Mouse (Mus musculus): Measurements from ENCODE around the gene Tas2r120.
"Not testable (repeated sequence)": the region's sequence is repeated elsewhere in the genome, so short reads cannot be mapped to it uniquely, and the experiment has no call there.

Tas2r120 gene

DNA sequence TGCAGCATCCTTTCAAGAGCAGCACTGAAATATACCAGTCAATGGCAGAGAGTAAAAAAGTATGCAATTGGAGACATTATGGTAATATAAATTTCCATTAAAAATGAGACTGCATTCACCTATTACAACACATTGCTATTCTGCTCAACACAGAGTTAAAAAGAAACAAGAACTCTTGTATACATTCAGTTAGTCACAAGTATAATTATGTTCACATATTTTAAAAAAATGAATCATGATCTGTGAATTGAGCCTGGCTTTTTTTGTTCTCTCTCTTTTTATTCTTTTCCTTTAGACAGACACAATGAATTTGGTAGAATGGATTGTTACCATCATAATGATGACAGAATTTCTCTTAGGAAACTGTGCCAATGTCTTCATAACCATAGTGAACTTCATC is at the start of gene Tas2r120:
Tas2r120 (plus strand) TSS at position 301 of the 400 bp plus-strand sequence.
- CTCF ChIA-PET = no interaction called here

DNA sequence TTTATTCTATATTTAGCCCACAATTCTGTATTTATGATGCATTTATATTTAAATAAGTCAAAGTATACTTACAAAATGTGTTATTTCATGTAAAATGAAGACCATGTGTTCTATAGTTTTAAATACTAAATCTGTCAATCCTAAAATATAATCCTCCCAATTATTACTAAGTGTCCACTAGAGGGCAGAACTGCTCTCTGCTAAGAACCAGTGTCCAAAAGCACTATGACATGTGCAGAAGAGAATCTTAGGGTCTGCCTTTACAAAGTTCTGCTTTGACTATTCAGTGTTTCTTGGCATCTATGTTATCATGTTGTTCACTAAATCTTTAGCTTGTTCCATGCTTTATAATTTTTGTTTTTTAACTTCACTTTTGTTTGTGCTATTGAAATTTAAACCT is 7.4 kb upstream of the Tas2r120 start:
- CTCF ChIA-PET = no interaction called here

DNA sequence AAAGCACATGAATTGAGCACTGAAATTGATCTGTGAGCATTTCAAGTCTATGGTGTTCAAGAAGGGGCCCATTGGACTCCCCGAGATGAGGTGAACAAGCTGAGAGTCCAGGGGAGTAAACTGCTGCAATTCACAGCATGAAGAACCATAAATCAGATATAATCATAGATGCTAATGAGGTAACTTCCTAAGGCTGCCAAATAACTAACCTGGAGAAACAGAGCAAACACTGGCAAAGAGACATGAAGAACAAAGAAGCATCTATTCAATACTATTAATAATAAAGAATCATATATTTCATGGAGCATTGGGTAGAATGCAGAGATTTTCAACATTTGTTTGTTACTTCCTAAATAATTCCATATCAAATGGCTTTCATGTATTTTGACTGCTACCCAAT is 5.3 kb upstream of the Tas2r120 start, which contains the start of gene A630073D07Rik:
A630073D07Rik (minus strand) TSS at position 101 of the 400 bp plus-strand sequence.
- CTCF ChIA-PET = no interaction called here

DNA sequence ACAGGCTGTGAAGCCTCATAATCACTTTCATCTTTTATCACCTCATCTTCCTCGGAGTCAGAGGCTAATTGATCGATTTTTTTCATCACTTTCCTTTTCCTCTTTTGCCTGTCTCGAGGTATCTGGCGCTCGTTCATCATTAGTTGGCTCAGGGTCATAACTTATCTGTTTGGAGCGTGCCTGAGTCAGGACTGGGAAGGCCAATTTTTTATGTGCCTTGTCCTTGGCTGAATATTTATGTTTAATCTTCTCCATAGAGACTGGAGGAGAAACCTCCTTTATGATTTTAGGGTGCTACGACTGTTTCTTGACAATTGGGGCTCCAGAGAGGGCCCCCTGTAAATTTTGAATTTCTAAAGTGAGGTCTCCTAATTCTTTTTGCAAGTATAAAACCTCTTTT is 34.8 kb downstream of the Tas2r120 start:
- CTCF ChIA-PET = not testable (repeated sequence)

DNA sequence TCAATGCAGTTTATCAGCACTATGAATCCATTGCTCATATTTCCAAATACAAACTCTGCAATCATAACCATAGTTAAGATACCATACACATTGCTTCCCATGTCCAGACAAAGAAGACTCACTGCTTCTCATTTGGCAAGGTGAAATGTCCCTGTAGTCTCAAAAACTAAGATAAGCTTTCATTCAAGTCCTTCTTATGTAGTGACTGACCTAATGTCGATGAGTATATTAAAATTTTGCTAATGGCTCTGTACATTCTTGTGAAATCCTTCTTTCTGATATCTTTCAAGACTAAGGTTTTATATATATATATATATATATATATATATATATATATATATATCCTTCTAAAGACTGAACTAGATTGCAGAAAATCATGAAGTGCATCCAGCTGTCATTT is 44.2 kb downstream of the Tas2r120 start, which contains the start of gene Tas2r121:
Tas2r121 (minus strand) TSS at position 101 of the 400 bp plus-strand sequence.
- CTCF ChIA-PET = interaction anchor here (0.6 kb wide), 1 partner anchor 86 kb away, joined by 3 read pairs; no protein-coding TSS in a partner anchor

Data from spleen, embryonic (tissue).